Mouse (Mus musculus) CH12.LX (cell line): ENCODE results near the gene Pum2.

Experiments
- CHD1 ChIP-seq: IDR thresholded peaks from 2 replicates; pipeline ENCODE4 v1.6.1; 2012; ENCODE audit warnings: low read depth, low read length, improper control_type of control experiment, inconsistent platforms
- CHD2 ChIP-seq: IDR thresholded peaks from 2 replicates; pipeline ENCODE4 v1.6.1; 2011; ENCODE audit warnings: low read length, improper control_type of control experiment
- CTCF ChIP-seq, 2 experiments: IDR thresholded peaks in 1 of 2; conservative IDR thresholded peaks in 1 of 2; 2 replicates each; pipeline ENCODE4 v1.5.1; 2011 to 2012; ENCODE audit warnings: low read depth in 2 of 2, low read length in 2 of 2, improper control_type of control experiment in 1 of 2, inconsistent platforms in 1 of 2, mild to moderate bottlenecking in 1 of 2, moderate library complexity in 1 of 2
- E2F4 ChIP-seq: IDR thresholded peaks from 2 replicates; pipeline ENCODE4 v1.6.1; 2011; ENCODE audit warnings: low read depth, low read length, improper control_type of control experiment; ENCODE audit not compliant: insufficient replicate concordance
- ELF1 ChIP-seq: IDR thresholded peaks from 2 replicates; pipeline ENCODE4 v1.6.1; 2014; ENCODE audit warnings: low read depth, mild to moderate bottlenecking, inconsistent platforms, low read length, improper control_type of control experiment
- GABPA ChIP-seq: IDR thresholded peaks from 2 replicates; pipeline ENCODE4 v1.6.1; 2012; ENCODE audit warnings: low read depth, low read length, improper control_type of control experiment, inconsistent platforms; ENCODE audit not compliant: insufficient replicate concordance
- HCFC1 ChIP-seq: IDR thresholded peaks from 2 replicates; pipeline ENCODE4 v1.6.1; 2012; ENCODE audit warnings: low read depth, mild to moderate bottlenecking, inconsistent platforms, low read length, improper control_type of control experiment
- JUND ChIP-seq: conservative IDR thresholded peaks from 2 replicates; pipeline ENCODE4 v1.6.1; 2011; ENCODE audit warnings: low read depth, low read length, improper control_type of control experiment
- MAFK ChIP-seq: IDR thresholded peaks from 2 replicates; pipeline ENCODE4 v1.6.1; 2011; ENCODE audit warnings: low read length, improper control_type of control experiment; ENCODE audit not compliant: insufficient replicate concordance
- MAX ChIP-seq: IDR thresholded peaks from 2 replicates; pipeline ENCODE4 v1.6.1; 2011; ENCODE audit warnings: low read length, improper control_type of control experiment
- NRF1 ChIP-seq: IDR thresholded peaks from 2 replicates; pipeline ENCODE4 v1.6.1; 2014; ENCODE audit warnings: low read depth, mild to moderate bottlenecking, inconsistent platforms, low read length, improper control_type of control experiment, moderate library complexity
- POLR2A ChIP-seq: IDR thresholded peaks from 2 replicates; pipeline ENCODE4 v1.6.1; 2011; ENCODE audit warnings: low read depth, mild to moderate bottlenecking, improper control_type of control experiment, low read length
- USF1 ChIP-seq: IDR thresholded peaks from 2 replicates; pipeline ENCODE4 v1.6.1; 2014; ENCODE audit warnings: low read depth, mild to moderate bottlenecking, inconsistent platforms, low read length, improper control_type of control experiment
- ZC3H11A ChIP-seq: IDR thresholded peaks from 2 replicates; pipeline ENCODE4 v1.6.1; 2012; ENCODE audit warnings: low read depth, mild to moderate bottlenecking, inconsistent platforms, low read length, improper control_type of control experiment

DNA sequence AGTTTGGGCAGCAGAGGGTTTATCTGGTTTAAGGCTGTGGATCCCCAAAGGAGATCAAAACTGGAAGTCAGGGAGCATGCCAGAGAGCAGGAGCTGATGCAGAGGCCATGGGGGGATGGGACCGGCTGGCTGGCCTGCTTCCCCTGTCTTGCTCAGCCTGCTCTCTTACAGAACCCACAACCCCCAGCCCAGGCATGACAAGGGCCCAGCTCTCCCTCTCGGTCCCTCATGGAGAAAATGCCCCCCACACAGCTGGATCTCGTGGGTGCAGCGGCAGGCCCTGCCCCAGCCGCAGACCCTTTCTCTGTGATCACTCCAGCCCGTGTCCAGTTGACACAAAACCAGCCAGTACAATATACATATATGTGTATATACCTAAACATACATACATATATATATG is 44.4 kb upstream of the Pum2 start:
- no peak for TF ChIP-seq POLR2A
- TF ChIP-seq CHD1, result no peak
- TF ChIP-seq CTCF (conservative IDR thresholded peaks at IDR 0.05 in 1 of 2, IDR thresholded peaks at IDR 0.05 in 1 of 2; ENCODE audit: low read depth in 2 of 2, low read length in 2 of 2), result no peak
- no peak for TF ChIP-seq CHD2
- no peak for TF ChIP-seq HCFC1
- TF ChIP-seq MAX, result no peak
- TF ChIP-seq JUND, result no peak
- TF ChIP-seq GABPA, result no peak
- TF ChIP-seq ELF1, result no peak
- no peak for TF ChIP-seq USF1
- no peak for TF ChIP-seq MAFK
- no peak for TF ChIP-seq NRF1
- TF ChIP-seq ZC3H11A, result no peak
- no peak for TF ChIP-seq E2F4
